Mouse (Mus musculus) lung, postnatal 0 days (tissue): ENCODE measurements around the gene Slc46a2.

Experiments used
- CTCF ChIP-seq: IDR thresholded peaks from 2 replicates; pipeline ENCODE4 v1.5.1; 2016; ENCODE audit warnings: antibody characterized with exemption, mild to moderate bottlenecking
- EP300 ChIP-seq: IDR thresholded peaks from 2 replicates; pipeline ENCODE4 v1.6.1; 2016; ENCODE audit warnings: antibody characterized with exemption, mild to moderate bottlenecking, control low read depth

DNA sequence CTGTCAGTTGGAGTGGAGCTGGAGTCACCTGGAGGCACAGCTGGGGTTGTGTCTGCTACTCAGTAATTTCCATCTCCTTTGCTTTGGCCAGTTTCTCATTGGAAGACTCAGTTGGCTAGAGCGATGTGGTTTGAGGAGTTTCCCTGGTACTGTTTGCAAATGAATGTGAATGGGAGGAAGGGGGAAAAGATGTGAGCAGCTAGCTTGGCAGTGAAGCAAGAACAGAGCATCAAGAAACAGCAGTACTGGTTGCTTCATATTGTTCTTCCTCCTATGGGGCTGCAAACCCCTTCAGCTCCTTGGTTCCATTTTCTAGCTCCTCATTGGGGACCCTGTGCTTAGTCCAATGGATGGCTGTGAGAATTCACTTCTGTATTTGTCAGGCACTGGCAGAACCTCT, 52.5 kb downstream of the Slc46a2 start:
- TF ChIP-seq CTCF (no peak), EP300 (no peak)
